Mouse (Mus musculus) embryonic facial prominence, embryonic 11.5 days (tissue): Measurements from ENCODE around the gene Sectm1b. TPM values are rescaled to one million over a fixed set of nuclear protein-coding genes. Genes with fewer than 3 reads are reported as not detected.
"Not testable (repeated sequence)": the region's sequence is repeated elsewhere in the genome, so short reads cannot be mapped to it uniquely, and the experiment has no call there.

ENCODE experiments used
- ATAC-seq: fragments of 200-750 bp; cut with Nextera tagmentation; replicated peaks from 2 replicates; pipeline ENCODE4 v1.8.0; 2017; ENCODE audit warnings: low read depth; ENCODE audit not compliant: insufficient number of reproducible peaks, low FRiP score, low TSS enrichment
- DNase-seq: peaks from one replicate; pipeline ENCODE4 v3.0.0-alpha.2; 2015; ENCODE audit warnings: low spot score
- H3K27ac ChIP-seq: fragments of 300-500 bp; sonication (generic); replicated peaks from 2 replicates; pipeline ENCODE4 v1.5.1; 2014; ENCODE audit warnings: mild to moderate bottlenecking, low read depth, low read length, control low read depth
- H3K27me3 ChIP-seq: fragments of 300-500 bp; sonication (generic); 2 replicates; pipeline ENCODE4 v1.6.1; 2014; ENCODE audit warnings: mild to moderate bottlenecking, low read length, moderate library complexity, mixed read lengths; ENCODE audit not compliant: control insufficient read depth, insufficient read depth
- H3K36me3 ChIP-seq: fragments of 300-500 bp; sonication (generic); replicated peaks from 2 replicates; pipeline ENCODE4 v1.6.1; 2014; ENCODE audit warnings: low read depth, mild to moderate bottlenecking, low read length, moderate library complexity, mixed read lengths; ENCODE audit not compliant: control insufficient read depth, insufficient read depth
- H3K4me1 ChIP-seq: fragments of 300-500 bp; sonication (generic); 2 replicates; pipeline ENCODE4 v1.6.1; 2014; ENCODE audit warnings: low read length, mixed read lengths; ENCODE audit not compliant: control insufficient read depth, insufficient read depth
- H3K4me2 ChIP-seq: fragments of 300-500 bp; sonication (generic); 2 replicates; pipeline ENCODE4 v1.6.1; 2014; ENCODE audit warnings: low read depth, mild to moderate bottlenecking, control low read depth, low read length, moderate library complexity
- H3K4me3 ChIP-seq: fragments of 300-500 bp; sonication (generic); 2 replicates; pipeline ENCODE4 v1.5.1; 2014; ENCODE audit warnings: low read depth, low read length, control low read depth
- H3K9ac ChIP-seq: fragments of 300-500 bp; sonication (generic); replicated peaks from 2 replicates; pipeline ENCODE4 v1.6.1; 2014; ENCODE audit warnings: mild to moderate bottlenecking, control low read depth, low read length
- H3K9me3 ChIP-seq: fragments of 300-500 bp; sonication (generic); replicated peaks from 2 replicates; pipeline ENCODE4 v1.6.1; 2016; ENCODE audit warnings: mild to moderate bottlenecking, low read length, inconsistent platforms, mixed read lengths; ENCODE audit not compliant: control insufficient read depth
- WGBS: fragments of 180-500 bp; shearing (Covaris S2); extraction: QIAGEN DNeasy Blood & Tissue Kit; methylation state at CpG from one replicate; pipeline ENCODE4 v1.1.7; 2014; 5-methylcytosine and 5-hydroxymethylcytosine counted together
- polyA plus RNA-seq: library from polyadenylated mRNA; unstranded; fragments of >200 nt; fragmentation: Nextera tagmentation; extraction: Ambion mirVana; gene quantifications from 2 replicates; pipeline ENCODE4 v1.2.1, GENCODE M21; 2014

Gene Sectm1b
- polyA plus RNA-seq, 1 experiment from 2014 or later = not detected

DNA sequence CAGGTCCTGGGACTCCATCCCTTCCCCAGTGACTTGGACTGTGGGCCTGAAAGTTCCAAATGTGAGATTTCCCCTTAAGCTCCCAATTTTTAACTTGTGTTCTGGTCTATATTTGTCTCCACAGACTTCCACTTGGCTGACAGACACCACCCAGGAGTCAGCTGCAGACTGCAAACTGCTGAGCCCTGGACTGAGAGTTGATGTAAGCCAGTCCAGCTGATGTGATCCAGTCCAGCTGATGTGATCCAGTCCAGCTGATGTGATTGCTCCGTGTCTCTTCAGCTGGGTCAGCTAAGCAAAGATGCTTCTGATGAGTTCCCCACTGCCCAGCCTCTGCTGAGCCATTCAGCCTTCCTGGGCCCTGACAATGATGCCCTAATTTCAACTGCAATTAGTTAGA, 11.6 kb downstream of the Sectm1b start:
- Histone ChIP-seq H3K4me3 (no peak overlapping the region), H3K4me2 (no peak overlapping the region), H3K9ac (no peak overlapping the region), H3K27me3 (no peaks in the 10 kb centered on the region), H3K4me1 (no peaks in the 10 kb centered on the region), H3K36me3 (no peaks in the 10 kb centered on the region), H3K27ac (no peak overlapping the region), H3K9me3 (no peaks in the 10 kb centered on the region)
- WGBS = 61% methylated on average over 1 of the region's 1 CpGs
- no peak for DNase-seq
- ATAC-seq = no peak

DNA sequence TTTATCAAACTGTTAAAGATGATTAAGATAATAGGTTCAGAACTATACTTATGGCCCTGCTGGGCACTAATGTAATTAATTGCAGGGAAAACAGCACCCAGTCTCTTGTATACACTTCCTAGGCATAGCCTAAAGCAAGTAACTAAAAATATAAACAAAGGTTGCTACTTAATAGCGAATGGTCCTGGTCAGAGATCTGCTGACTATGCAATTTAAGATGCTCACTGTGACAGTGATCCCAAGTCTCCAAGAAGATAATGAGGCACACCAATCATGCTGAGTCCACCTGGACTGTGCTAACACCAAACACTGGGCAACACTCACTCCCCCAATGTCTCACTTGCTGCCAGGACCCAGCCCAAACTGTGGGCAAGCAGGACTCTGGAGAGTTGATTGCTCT, 13.5 kb downstream of the Sectm1b start:
- no peak overlapping the region for H3K9ac ChIP-seq
- H3K9me3 ChIP-seq = no peaks in the 10 kb centered on the region
- H3K4me3 ChIP-seq = no peak overlapping the region
- 41% methylated on average over 1 of the region's 1 CpGs for WGBS
- H3K27ac ChIP-seq = no peak overlapping the region
- H3K27me3 ChIP-seq = no peaks in the 10 kb centered on the region
- no peaks in the 10 kb centered on the region for H3K4me1 ChIP-seq
- H3K4me2 ChIP-seq = no peak overlapping the region
- H3K36me3 ChIP-seq = no peaks in the 10 kb centered on the region
- DNase-seq (no peak), ATAC-seq (no peak)

DNA sequence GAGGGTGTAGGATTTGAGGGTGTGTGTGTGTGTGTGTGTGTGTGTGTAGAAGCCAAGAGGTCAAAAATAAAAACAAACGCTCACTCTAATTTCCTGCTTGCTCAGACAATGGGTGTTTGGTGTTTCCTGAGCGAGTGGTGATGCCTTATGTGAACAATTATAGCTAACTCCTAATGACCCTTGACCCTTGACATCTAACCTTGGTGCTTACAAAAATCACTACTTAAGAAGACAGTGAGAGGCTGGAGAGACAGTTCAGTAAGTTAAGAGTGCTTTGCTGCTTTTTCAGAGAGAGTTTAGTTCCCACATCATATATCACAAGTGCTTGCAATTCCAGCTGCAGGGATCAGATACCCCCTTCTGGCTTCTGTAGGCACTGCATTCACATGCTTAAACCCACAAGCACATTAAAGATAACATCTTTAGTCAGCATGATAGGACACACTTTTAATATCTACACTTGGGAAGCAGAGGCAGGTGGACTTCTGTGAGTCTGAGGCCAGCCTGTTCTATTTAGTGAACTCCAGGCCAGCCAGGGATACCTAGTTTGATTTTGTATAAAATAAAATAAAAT, 15.5 kb downstream of the Sectm1b start:
- ATAC-seq = no peak
- peak; percentile 64 for DNase-seq
- Histone ChIP-seq H3K36me3 (no peaks in the 10 kb centered on the region), H3K4me1 (no peaks in the 10 kb centered on the region), H3K9me3 (no peaks in the 10 kb centered on the region), H3K4me3 (no peak overlapping the region), H3K9ac (no peak overlapping the region), H3K27ac (no peak overlapping the region), H3K4me2 (no peak overlapping the region), H3K27me3 (no peaks in the 10 kb centered on the region)
- WGBS = 18% methylated on average over 2 of the region's 2 CpGs

DNA sequence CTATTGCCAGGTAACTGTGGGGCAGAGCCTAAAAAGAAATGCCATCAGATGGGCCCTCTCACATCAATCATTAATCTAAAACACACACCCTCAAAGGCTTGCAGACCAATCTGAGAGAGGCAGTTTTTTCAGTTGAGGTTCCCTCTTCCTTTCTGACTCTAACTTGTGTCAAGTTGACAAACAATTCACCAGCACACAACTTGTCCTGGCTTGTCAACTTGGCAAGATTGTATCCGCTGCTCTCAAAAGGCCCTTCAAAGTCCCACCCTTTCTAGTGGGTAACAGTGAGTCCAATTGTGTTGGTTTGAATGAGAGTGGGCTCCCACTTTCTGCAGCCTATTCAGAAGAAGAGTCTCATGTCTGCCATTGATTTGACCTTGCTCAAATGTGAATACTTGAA, 18.1 kb downstream of the Sectm1b start:
- Histone ChIP-seq H3K36me3 (no peaks in the 10 kb centered on the region), H3K27me3 (no peaks in the 10 kb centered on the region), H3K4me3 (no peak overlapping the region), H3K4me1 (no peaks in the 10 kb centered on the region), H3K27ac (no peak overlapping the region), H3K9me3 (no peaks in the 10 kb centered on the region), H3K9ac (no peak overlapping the region), H3K4me2 (no peak overlapping the region)
- WGBS = 62% methylated on average over 1 of the region's 1 CpGs
- no peak for ATAC-seq
- DNase-seq = no peak

- H3K9ac ChIP-seq, H3K27me3 ChIP-seq, H3K27ac ChIP-seq, ATAC-seq, H3K4me2 ChIP-seq, DNase-seq, H3K9me3 ChIP-seq, H3K36me3 ChIP-seq, H3K4me1 ChIP-seq, H3K4me3 ChIP-seq: not testable (repeated sequence)
- 56% methylated on average over 1 of the region's 1 CpGs for WGBS
Measured at GRCm38 (mm10) chr11:121043025-121043424, 20.3 kb downstream of the Sectm1b start.

- Histone ChIP-seq H3K27me3 (no peaks in the 10 kb centered on the region), H3K27ac (no peak overlapping the region), H3K4me1 (no peaks in the 10 kb centered on the region), H3K9me3 (no peaks in the 10 kb centered on the region), H3K36me3 (no peaks in the 10 kb centered on the region), H3K4me2 (no peak overlapping the region), H3K4me3 (no peak overlapping the region), H3K9ac (no peak overlapping the region)
- DNase-seq (no peak), ATAC-seq (no peak)
- 77% methylated on average over 4 of the region's 4 CpGs for WGBS
Measured at GRCm38 (mm10) chr11:121042480-121042879, 20.9 kb downstream of the Sectm1b start.

GRCm38 (mm10) chr11:121041636-121042035, 21.7 kb downstream of the Sectm1b start:
- no peak overlapping the region for H3K4me3 ChIP-seq

GRCm38 (mm10) chr11:121041212-121041611, 22.2 kb downstream of the Sectm1b start:
- H3K36me3 ChIP-seq = no peaks in the 10 kb centered on the region
- no peaks in the 10 kb centered on the region; the same call in 1 of the 2 replicates for H3K27me3 ChIP-seq
- H3K4me3 ChIP-seq = no peak overlapping the region
- peak; percentile 86 for DNase-seq
- H3K4me2 ChIP-seq = no peak overlapping the region
- no peak overlapping the region for H3K9ac ChIP-seq
- no peaks in the 10 kb centered on the region for H3K9me3 ChIP-seq
- no peak for ATAC-seq
- H3K27ac ChIP-seq = no peak overlapping the region
- H3K4me1 ChIP-seq = no peaks in the 10 kb centered on the region
- 10% methylated on average over 4 of the region's 4 CpGs for WGBS

More at GRCm38 (mm10) chr11:121041636-121042035, 21.7 kb downstream of the Sectm1b start:
- H3K9ac ChIP-seq = no peak overlapping the region
- H3K27ac ChIP-seq = no peak overlapping the region
- no peak for DNase-seq
- WGBS = 74% methylated on average over 4 of the region's 4 CpGs
- no peaks in the 10 kb centered on the region; the same call in 1 of the 2 replicates for H3K27me3 ChIP-seq
- H3K4me1 ChIP-seq = no peaks in the 10 kb centered on the region
- no peak for ATAC-seq
- H3K36me3 ChIP-seq = no peaks in the 10 kb centered on the region
- H3K9me3 ChIP-seq = no peaks in the 10 kb centered on the region
- no peak overlapping the region for H3K4me2 ChIP-seq
